Mouse (Mus musculus): ENCODE data around the gene Hoxa9. TPM values are rescaled to one million over a fixed set of nuclear protein-coding genes. Genes with fewer than 3 reads are reported as not detected.

Hoxa9 gene
- polyA plus RNA-seq, 1 experiment from 2014 or later: 58.3 TPM

- Histone ChIP-seq H3K27me3 (peaks cover 82% of the 10 kb centered on the region), H3K27ac (no peak overlapping the region), H3K36me3 (no peaks in the 10 kb centered on the region; the same call in 1 of the 2 replicates), H3K4me1 (peaks cover 50% of the 10 kb centered on the region), H3K4me3 (no peak overlapping the region; the same call in 1 of the 2 replicates), H3K4me2 (replicated peaks) (peak overlapping the region; percentile 31; the same call in 1 of the 2 replicates), H3K9ac (no peak overlapping the region), H3K9me3 (no peaks in the 10 kb centered on the region)
- no peak for ATAC-seq (ENCODE audit: low FRiP score, low read depth)
- 5% methylated on average over 19 of the region's 19 CpGs for WGBS
Measured at GRCm38 (mm10) chr6:52185222-52185621, 45.7 kb downstream of the Hoxa9 start.

GRCm38 (mm10) chr6:52184668-52185067 lies 46.2 kb downstream of the Hoxa9 start:
- Histone ChIP-seq H3K27ac (no peak overlapping the region), H3K36me3 (no peaks in the 10 kb centered on the region; the same call in 1 of the 2 replicates), H3K4me2 (replicated peaks) (no peak overlapping the region), H3K27me3 (peaks cover 82% of the 10 kb centered on the region), H3K4me3 (no peak overlapping the region), H3K9ac (no peak overlapping the region), H3K9me3 (no peaks in the 10 kb centered on the region), H3K4me1 (peaks cover 50% of the 10 kb centered on the region)
- no peak for ATAC-seq (ENCODE audit: low FRiP score, low read depth)
- WGBS: 25% methylated on average over 6 of the region's 6 CpGs

DNA sequence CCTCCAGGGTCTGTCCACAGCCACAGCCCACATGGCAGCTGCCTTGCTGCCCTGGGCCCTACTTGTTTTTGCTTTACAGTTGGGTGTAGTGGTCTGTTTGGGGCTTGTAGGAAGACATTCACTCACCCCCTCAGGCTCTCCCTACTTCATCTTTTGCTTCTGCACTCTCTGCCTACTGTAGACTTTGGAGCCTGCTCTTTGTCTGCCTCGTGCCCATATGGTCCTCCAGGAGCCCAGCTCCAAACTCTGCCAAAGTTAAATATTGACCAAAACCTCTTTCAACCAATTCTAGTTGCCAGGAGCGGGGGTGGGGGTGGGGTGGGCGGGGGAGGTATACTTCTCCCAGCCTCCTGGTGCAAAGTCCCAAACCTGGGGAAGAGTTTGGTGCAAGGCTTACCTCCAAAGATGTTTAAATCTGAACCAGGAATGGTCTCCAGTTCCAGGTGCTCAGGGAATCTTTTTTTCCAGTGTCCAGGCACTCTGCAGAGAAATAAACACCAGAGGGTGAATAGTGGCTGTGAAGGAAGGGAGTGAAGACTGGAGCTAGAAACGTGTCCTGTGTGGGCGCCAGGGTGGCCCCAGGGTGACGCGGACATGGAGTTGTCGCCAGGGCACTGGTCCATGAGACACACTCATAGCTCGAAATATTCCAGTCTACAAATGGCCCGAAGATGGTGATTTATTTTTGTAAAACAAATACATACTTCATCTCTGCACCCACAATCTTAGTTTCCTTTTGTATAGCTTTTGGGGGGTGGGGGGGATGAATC lies 47.4 kb downstream of the Hoxa9 start:
- no peak overlapping the region for H3K4me3 ChIP-seq
- H3K4me1 ChIP-seq: peaks cover 50% of the 10 kb centered on the region
- no peak overlapping the region for H3K27ac ChIP-seq
- WGBS: 32% methylated on average over 10 of the region's 10 CpGs
- H3K9ac ChIP-seq: no peak overlapping the region
- ATAC-seq (ENCODE audit: low FRiP score, low read depth): no peak
- H3K27me3 ChIP-seq: peaks cover 83% of the 10 kb centered on the region
- no peak overlapping the region for H3K4me2 ChIP-seq (replicated peaks)
- H3K9me3 ChIP-seq: no peaks in the 10 kb centered on the region
- H3K36me3 ChIP-seq: no peaks in the 10 kb centered on the region; the same call in 1 of the 2 replicates

- no peak for ATAC-seq (ENCODE audit: low FRiP score, low read depth)
- Histone ChIP-seq H3K9me3 (no peaks in the 10 kb centered on the region), H3K27ac (no peak overlapping the region), H3K4me2 (replicated peaks) (no peak overlapping the region), H3K4me3 (no peak overlapping the region), H3K27me3 (peaks cover 86% of the 10 kb centered on the region), H3K4me1 (peaks cover 54% of the 10 kb centered on the region), H3K36me3 (no peaks in the 10 kb centered on the region; the same call in 1 of the 2 replicates), H3K9ac (no peak overlapping the region)
- WGBS: 23% methylated on average over 1 of the region's 1 CpGs
Measured at GRCm38 (mm10) chr6:52182793-52183192, 48.1 kb downstream of the Hoxa9 start.

GRCm38 (mm10) chr6:52182030-52182429 lies 48.9 kb downstream of the Hoxa9 start:
- 54% methylated on average over 2 of the region's 2 CpGs for WGBS
- Histone ChIP-seq H3K9me3 (no peaks in the 10 kb centered on the region), H3K4me2 (replicated peaks) (no peak overlapping the region), H3K27ac (no peak overlapping the region), H3K4me1 (peaks cover 61% of the 10 kb centered on the region), H3K36me3 (no peaks in the 10 kb centered on the region; the same call in 1 of the 2 replicates), H3K4me3 (no peak overlapping the region), H3K27me3 (peaks cover 87% of the 10 kb centered on the region), H3K9ac (no peak overlapping the region)
- ATAC-seq (ENCODE audit: low FRiP score, low read depth): no peak

- H3K4me1 ChIP-seq: peaks cover 72% of the 10 kb centered on the region
- WGBS: 56% methylated on average over 3 of the region's 3 CpGs
- H3K36me3 ChIP-seq: no peaks in the 10 kb centered on the region; the same call in 1 of the 2 replicates
- no peak overlapping the region for H3K9ac ChIP-seq
- no peaks in the 10 kb centered on the region for H3K9me3 ChIP-seq
- H3K27me3 ChIP-seq: peaks cover 83% of the 10 kb centered on the region
- ATAC-seq (ENCODE audit: low FRiP score, low read depth): no peak
- H3K4me3 ChIP-seq: no peak overlapping the region
- no peak overlapping the region for H3K4me2 ChIP-seq (replicated peaks)
- no peak overlapping the region for H3K27ac ChIP-seq
Measured at GRCm38 (mm10) chr6:52180726-52181125, 50.2 kb downstream of the Hoxa9 start.

GRCm38 (mm10) chr6:52180213-52180710 lies 50.6 kb downstream of the Hoxa9 start:
- peaks cover 79% of the 10 kb centered on the region for H3K27me3 ChIP-seq
- H3K4me1 ChIP-seq: peaks cover 72% of the 10 kb centered on the region
- no peak overlapping the region for H3K9ac ChIP-seq
- ATAC-seq (ENCODE audit: low FRiP score, low read depth): no peak
- WGBS: 33% methylated on average over 11 of the region's 11 CpGs
- no peak overlapping the region for H3K27ac ChIP-seq
- H3K9me3 ChIP-seq: no peaks in the 10 kb centered on the region
- no peaks in the 10 kb centered on the region; the same call in 1 of the 2 replicates for H3K36me3 ChIP-seq
- no peak overlapping the region for H3K4me3 ChIP-seq
- no peak overlapping the region for H3K4me2 ChIP-seq (replicated peaks)

DNA sequence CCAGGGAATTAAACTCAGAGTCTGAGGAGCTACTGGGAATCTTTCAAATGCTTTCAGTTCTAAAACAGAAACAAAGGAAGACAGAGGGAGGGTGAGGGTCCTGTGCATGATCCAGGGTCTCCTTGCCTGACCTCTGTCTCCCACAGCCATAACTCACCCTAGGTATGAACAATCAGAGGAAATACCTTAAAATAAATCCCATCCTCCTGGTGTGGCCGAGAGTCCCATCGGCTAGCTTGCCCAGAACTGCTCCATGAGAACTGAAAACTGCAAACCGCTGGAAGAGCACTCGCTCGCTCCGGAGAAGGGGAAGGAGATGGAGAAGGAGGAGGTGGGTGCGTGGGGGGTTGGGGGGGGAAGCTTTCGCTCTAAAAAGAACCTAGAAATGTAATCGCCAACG lies 51.2 kb downstream of the Hoxa9 start:
- H3K4me1 ChIP-seq: peaks cover 72% of the 10 kb centered on the region
- H3K9me3 ChIP-seq: no peaks in the 10 kb centered on the region
- H3K9ac ChIP-seq: no peak overlapping the region
- ATAC-seq (ENCODE audit: low FRiP score, low read depth): no peak
- H3K4me3 ChIP-seq: 0 out of 2 replicates have a peak overlapping the region, but pooled peaks have one; percentile 4
- H3K27me3 ChIP-seq: peaks cover 80% of the 10 kb centered on the region
- H3K4me2 ChIP-seq (replicated peaks): peak overlapping the region; percentile 37
- 26% methylated on average over 10 of the region's 10 CpGs for WGBS
- H3K36me3 ChIP-seq: no peaks in the 10 kb centered on the region; the same call in 1 of the 2 replicates
- H3K27ac ChIP-seq: no peak overlapping the region

GRCm38 (mm10) chr6:52178918-52179665 lies 51.8 kb downstream of the Hoxa9 start:
- H3K4me1 ChIP-seq: peaks cover 67% of the 10 kb centered on the region
- no peak overlapping the region for H3K9ac ChIP-seq
- H3K9me3 ChIP-seq: no peaks in the 10 kb centered on the region
- ATAC-seq (ENCODE audit: low FRiP score, low read depth): no peak
- no peaks in the 10 kb centered on the region; the same call in 1 of the 2 replicates for H3K36me3 ChIP-seq
- H3K4me2 ChIP-seq (replicated peaks): peak overlapping the region; percentile 37
- H3K27me3 ChIP-seq: peaks cover 74% of the 10 kb centered on the region
- WGBS: 30% methylated on average over 4 of the region's 4 CpGs
- 0 out of 2 replicates have a peak overlapping the region, but pooled peaks have one; percentile 4 for H3K4me3 ChIP-seq
- H3K27ac ChIP-seq: no peak overlapping the region

GRCm38 (mm10) chr6:52177806-52178205 lies 53.1 kb downstream of the Hoxa9 start:
- peak overlapping the region; percentile 70 for H3K4me2 ChIP-seq (replicated peaks)

GRCm38 (mm10) chr6:52177061-52177735 lies 53.7 kb downstream of the Hoxa9 start, which contains the start of gene 5730596B20Rik:
Gene 5730596B20Rik, plus strand, starts transcription at chr6:52177498.
- 10% methylated on average over 36 of the region's 36 CpGs for WGBS
- Histone ChIP-seq H3K4me3 (peak within 1 kb of the TSS; percentile 47), H3K9me3 (no peaks in the 10 kb centered on the region), H3K9ac (peak within 1 kb of the TSS; percentile 63; the same call in 1 of the 2 replicates), H3K4me1 (peaks cover 72% of the 10 kb centered on the region), H3K27ac (no peak within 1 kb of the TSS; the same call in 1 of the 2 replicates), H3K36me3 (no peaks in the 10 kb centered on the region; the same call in 1 of the 2 replicates), H3K4me2 (replicated peaks) (peak within 1 kb of the TSS; percentile 70), H3K27me3 (peaks cover 66% of the 10 kb centered on the region)
- ATAC-seq (ENCODE audit: low FRiP score, low read depth): no peak

More at GRCm38 (mm10) chr6:52177806-52178205, 53.1 kb downstream of the Hoxa9 start:
- Histone ChIP-seq H3K27me3 (peaks cover 65% of the 10 kb centered on the region), H3K4me1 (peaks cover 66% of the 10 kb centered on the region), H3K27ac (no peak overlapping the region), H3K36me3 (no peaks in the 10 kb centered on the region; the same call in 1 of the 2 replicates), H3K9me3 (no peaks in the 10 kb centered on the region), H3K4me3 (peak overlapping the region; percentile 47), H3K9ac (no peak overlapping the region)
- WGBS: 16% methylated on average over 9 of the region's 9 CpGs
- ATAC-seq (ENCODE audit: low FRiP score, low read depth): no peak

Measured in limb, embryonic 13.5 days (tissue).